Mouse (Mus musculus): ENCODE results near the gene Mast2. TPM values are rescaled to one million over a fixed set of nuclear protein-coding genes. Genes with fewer than 3 reads are reported as not detected.

Mast2 gene
- polyA plus RNA-seq (2012; ENCODE audit: low replicate concordance), result 95.0 and 297 TPM in 2 replicates

DNA sequence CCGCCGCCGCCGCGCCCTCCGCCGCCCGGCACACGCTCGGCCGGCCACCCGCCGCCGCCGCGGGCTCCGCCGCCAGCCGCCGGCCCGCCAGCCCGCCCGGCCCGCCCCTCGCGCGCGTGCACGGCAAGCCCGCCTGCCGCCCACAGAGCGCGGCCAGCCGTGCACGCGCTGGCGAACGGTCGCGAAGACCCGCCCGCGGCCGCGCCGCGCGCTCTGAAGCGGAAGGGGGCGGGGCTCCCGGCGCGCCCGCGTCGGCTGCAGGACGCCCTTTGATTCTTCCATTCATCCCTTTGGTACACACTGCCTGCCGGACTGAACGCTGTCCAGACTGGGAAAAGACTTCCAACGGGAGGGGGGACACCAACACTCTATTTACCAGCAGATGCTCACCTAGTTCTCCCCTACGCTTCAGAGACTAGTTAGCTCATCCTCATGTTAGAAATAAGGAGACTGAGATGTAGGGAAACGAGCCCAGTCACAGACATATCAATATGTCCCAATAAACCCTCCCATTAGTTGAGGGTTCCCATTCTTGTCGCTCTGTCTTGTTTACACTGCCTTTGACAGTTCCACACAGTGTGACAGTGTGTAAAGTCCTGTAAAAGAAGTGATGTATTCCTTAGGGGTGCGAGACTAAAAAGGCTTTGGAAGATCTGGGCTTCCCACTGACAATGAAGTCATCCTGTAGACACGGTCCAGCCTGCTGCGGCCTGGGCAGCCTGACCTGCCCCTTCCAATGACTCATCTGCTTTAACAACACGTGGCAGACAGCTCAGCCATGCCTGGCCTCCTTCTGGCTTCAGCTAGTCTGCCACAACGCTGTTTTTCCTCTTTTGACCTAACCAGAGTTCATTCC, at the start of gene Mast2:
Gene Mast2, minus strand, starts transcription at position 58 of the 856 bp plus-strand sequence.

DNA sequence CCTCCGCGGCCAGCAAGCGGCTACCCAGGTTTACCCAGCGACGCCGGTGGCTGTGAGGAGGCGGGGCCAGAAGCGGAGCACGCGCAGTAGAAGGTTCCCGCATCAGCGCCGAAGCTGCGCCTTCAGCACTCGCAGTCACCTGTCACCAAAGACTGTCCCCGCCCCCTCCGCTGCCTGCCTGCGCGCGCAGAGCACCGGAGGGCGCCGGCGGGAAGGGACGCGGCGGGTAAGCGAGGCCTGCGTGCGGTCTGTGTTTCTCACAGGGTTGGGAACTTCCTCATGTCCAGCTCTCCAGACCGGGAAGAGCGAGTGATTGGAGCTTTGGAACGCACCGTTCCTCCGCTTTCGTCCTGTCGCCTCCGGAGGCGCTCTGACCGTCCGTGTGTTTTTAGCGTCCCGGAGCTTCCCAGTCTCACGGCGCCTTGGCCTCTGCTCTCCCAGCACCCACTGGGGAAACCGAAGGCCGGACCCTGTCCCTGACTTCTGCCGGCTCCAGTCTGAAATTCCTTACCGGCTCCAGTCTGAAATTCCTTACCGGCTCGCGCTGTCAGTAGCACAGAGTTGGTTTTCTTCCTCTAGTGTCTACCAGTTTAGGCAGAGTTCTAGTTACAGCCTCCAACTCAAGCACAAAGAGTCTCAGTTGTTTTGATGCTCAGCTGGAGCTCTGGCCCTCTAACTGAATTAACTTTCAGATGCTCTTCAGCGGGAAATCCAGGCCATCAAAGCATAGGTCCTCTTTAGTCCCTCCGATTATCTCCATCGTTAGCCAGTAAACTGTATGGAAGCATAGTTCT, 43.6 kb upstream of the Mast2 start, which contains the start of gene Ipp:
Gene Ipp, plus strand, starts transcription at position 125 of the 794 bp plus-strand sequence.

Other genes with a start within 250 kb of the Mast2 start
- 1.3 and 3.1 TPM in 2 replicates for gene Pik3r3, start 242.6 kb downstream of the Mast2 start, polyA plus RNA-seq (2012; ENCODE audit: low replicate concordance)
- gene Ipp, start 43.4 kb upstream of the Mast2 start, polyA plus RNA-seq (2012; ENCODE audit: low replicate concordance), result 0.66 and 2.1 TPM in 2 replicates
- 0.84 and 8.9 TPM in 2 replicates for gene Tmem69, start 91.8 kb upstream of the Mast2 start, polyA plus RNA-seq (2012; ENCODE audit: low replicate concordance)
- gene Gpbp1l1, start 93.5 kb upstream of the Mast2 start, polyA plus RNA-seq (2012; ENCODE audit: low replicate concordance), result 11.6 and 17.5 TPM in 2 replicates
- 0.32 and 0.99 TPM in 2 replicates for gene Ccdc17, start 132.5 kb upstream of the Mast2 start, polyA plus RNA-seq (2012; ENCODE audit: low replicate concordance)
- 1.5 and 41.3 TPM in 2 replicates for gene Nasp, start 163.8 kb upstream of the Mast2 start, polyA plus RNA-seq (2012; ENCODE audit: low replicate concordance)
- 122 and 136 TPM in 2 replicates for gene Akr1a1, start 187.5 kb upstream of the Mast2 start, polyA plus RNA-seq (2012; ENCODE audit: low replicate concordance)
- gene Prdx1, start 221.4 kb upstream of the Mast2 start, polyA plus RNA-seq (2012; ENCODE audit: low replicate concordance), result 0.86 and 18.9 TPM in 2 replicates
- 0.88 TPM in 1 of 2 replicates, not detected in the other for gene Mmachc, start 244.2 kb upstream of the Mast2 start, polyA plus RNA-seq (2012; ENCODE audit: low replicate concordance)
- gene Ccdc163, start 244.3 kb upstream of the Mast2 start, polyA plus RNA-seq (2012; ENCODE audit: low replicate concordance), result 1.6 and 2.3 TPM in 2 replicates